Mouse (Mus musculus) heart, adult 9 months (tissue): ENCODE data around the gene Plxnb2.

Experiments
- DNase-seq, 2 experiments: peaks; one replicate each; pipeline ENCODE4 v3.0.0; 2022; ENCODE audit warnings: low spot score in 2 of 2

The Plxnb2 gene

GRCm38 (mm10) chr15:89149271-89150040 is 31.1 kb downstream of the Plxnb2 start, which contains the start of gene Mapk11:
Gene Mapk11, minus strand, starts transcription at chr15:89149628.
- DNase-seq = peak; percentile 52 to 64

GRCm38 (mm10) chr15:89148496-89149270 is 31.9 kb downstream of the Plxnb2 start:
- no peak for DNase-seq

GRCm38 (mm10) chr15:89147895-89148294 is 32.7 kb downstream of the Plxnb2 start:
- DNase-seq = no peak

GRCm38 (mm10) chr15:89147456-89147855 is 33.1 kb downstream of the Plxnb2 start:
- no peak for DNase-seq

GRCm38 (mm10) chr15:89147024-89147423 is 33.6 kb downstream of the Plxnb2 start:
- DNase-seq = no peak

GRCm38 (mm10) chr15:89146537-89146936 is 34.1 kb downstream of the Plxnb2 start:
- no peak for DNase-seq

- DNase-seq = no peak
These were observed 34.7 kb downstream of the Plxnb2 start for GRCm38 (mm10) chr15:89145813-89146350.

- DNase-seq = no peak
These were observed 35.6 kb downstream of the Plxnb2 start for GRCm38 (mm10) chr15:89144965-89145364.

- DNase-seq = no peak
These were observed 37.5 kb downstream of the Plxnb2 start for GRCm38 (mm10) chr15:89143134-89143533.

GRCm38 (mm10) chr15:89141905-89142304 is 38.7 kb downstream of the Plxnb2 start:
- peak; percentile 35 to 75 for DNase-seq

GRCm38 (mm10) chr15:89141443-89141842 is 39.1 kb downstream of the Plxnb2 start:
- no peak for DNase-seq

- DNase-seq = peak; percentile 85 to 89
These were observed 39.8 kb downstream of the Plxnb2 start, which contains the start of gene Mapk12 for GRCm38 (mm10) chr15:89140659-89141252. Gene Mapk12, minus strand, starts transcription at chr15:89140703.

- DNase-seq = peak; percentile 77 to 78
These were observed 40.4 kb downstream of the Plxnb2 start for GRCm38 (mm10) chr15:89140048-89140658.

- no peak for DNase-seq
These were observed 42.1 kb downstream of the Plxnb2 start for GRCm38 (mm10) chr15:89138531-89138930.

GRCm38 (mm10) chr15:89138046-89138405 is 42.6 kb downstream of the Plxnb2 start:
- DNase-seq = no peak

- DNase-seq = no peak
These were observed 43.1 kb downstream of the Plxnb2 start for GRCm38 (mm10) chr15:89137378-89138045.

- no peak for DNase-seq
These were observed 44.0 kb downstream of the Plxnb2 start for GRCm38 (mm10) chr15:89136461-89137155.

GRCm38 (mm10) chr15:89131316-89131715 is 49.3 kb downstream of the Plxnb2 start:
- DNase-seq = peak in 1 of 2 experiments; percentile 18

GRCm38 (mm10) chr15:89130245-89130644 is 50.3 kb downstream of the Plxnb2 start:
- DNase-seq = no peak
